Mouse (Mus musculus) liver, embryonic 11.5 days (tissue): ENCODE data around the gene Capn7. TPM values are rescaled to one million over a fixed set of nuclear protein-coding genes. Genes with fewer than 3 reads are reported as not detected.

Source experiments
- ATAC-seq: fragments of 200-750 bp; cut with Nextera tagmentation; replicated peaks from 2 replicates; pipeline ENCODE4 v1.8.0; 2017; ENCODE audit warnings: moderate number of reproducible peaks, mild to moderate bottlenecking, moderate TSS enrichment, moderate library complexity; ENCODE audit not compliant: low FRiP score
- DNase-seq: peaks from one replicate; pipeline ENCODE4 v3.0.0-alpha.2; 2017; ENCODE audit warnings: low spot score
- H3K27ac ChIP-seq: fragments of 300-500 bp; sonication (generic); 2 replicates; pipeline ENCODE4 v1.5.1; 2014; ENCODE audit warnings: mild to moderate bottlenecking, low read depth, low read length, control low read depth
- H3K27me3 ChIP-seq: fragments of 300-500 bp; sonication (generic); replicated peaks from 2 replicates; pipeline ENCODE4 v1.6.1; 2014; ENCODE audit warnings: low read length, mixed read lengths; ENCODE audit not compliant: control insufficient read depth, insufficient read depth
- H3K36me3 ChIP-seq: fragments of 300-500 bp; sonication (generic); 2 replicates; pipeline ENCODE4 v1.6.1; 2014; ENCODE audit warnings: mild to moderate bottlenecking, low read length, moderate library complexity, mixed read lengths; ENCODE audit not compliant: control insufficient read depth, insufficient read depth
- H3K4me1 ChIP-seq: fragments of 300-500 bp; sonication (generic); replicated peaks from 2 replicates; pipeline ENCODE4 v1.6.1; 2014; ENCODE audit warnings: low read length, mixed read lengths; ENCODE audit not compliant: control insufficient read depth, insufficient read depth
- H3K4me2 ChIP-seq: fragments of 300-500 bp; sonication (generic); 2 replicates; pipeline ENCODE4 v1.6.1; 2014; ENCODE audit warnings: mild to moderate bottlenecking, control low read depth, moderate library complexity
- H3K4me3 ChIP-seq: fragments of 300-500 bp; sonication (generic); 2 replicates; pipeline ENCODE4 v1.5.1; 2014; ENCODE audit warnings: low read depth, low read length, control low read depth
- H3K9ac ChIP-seq: fragments of 300-500 bp; sonication (generic); 2 replicates; pipeline ENCODE4 v1.6.1; 2014; ENCODE audit warnings: low read depth, low read length, control low read depth
- H3K9me3 ChIP-seq: fragments of 300-500 bp; sonication (generic); 2 replicates; pipeline ENCODE4 v1.6.1; 2016; ENCODE audit warnings: low read length, inconsistent platforms, mixed read lengths; ENCODE audit not compliant: control insufficient read depth
- WGBS: fragments of 180-500 bp; shearing (Covaris S2); extraction: QIAGEN DNeasy Blood & Tissue Kit; methylation state at CpG from one replicate; pipeline ENCODE4 v1.1.7; 2014; 5-methylcytosine and 5-hydroxymethylcytosine counted together
- polyA plus RNA-seq: library from polyadenylated mRNA; unstranded; fragments of >200 nt; fragmentation: Nextera tagmentation; extraction: Ambion mirVana; gene quantifications from 2 replicates; pipeline ENCODE4 v1.2.1, GENCODE M21; 2014

The Capn7 gene
- polyA plus RNA-seq, 1 experiment from 2014 or later = 34.4 TPM

DNA sequence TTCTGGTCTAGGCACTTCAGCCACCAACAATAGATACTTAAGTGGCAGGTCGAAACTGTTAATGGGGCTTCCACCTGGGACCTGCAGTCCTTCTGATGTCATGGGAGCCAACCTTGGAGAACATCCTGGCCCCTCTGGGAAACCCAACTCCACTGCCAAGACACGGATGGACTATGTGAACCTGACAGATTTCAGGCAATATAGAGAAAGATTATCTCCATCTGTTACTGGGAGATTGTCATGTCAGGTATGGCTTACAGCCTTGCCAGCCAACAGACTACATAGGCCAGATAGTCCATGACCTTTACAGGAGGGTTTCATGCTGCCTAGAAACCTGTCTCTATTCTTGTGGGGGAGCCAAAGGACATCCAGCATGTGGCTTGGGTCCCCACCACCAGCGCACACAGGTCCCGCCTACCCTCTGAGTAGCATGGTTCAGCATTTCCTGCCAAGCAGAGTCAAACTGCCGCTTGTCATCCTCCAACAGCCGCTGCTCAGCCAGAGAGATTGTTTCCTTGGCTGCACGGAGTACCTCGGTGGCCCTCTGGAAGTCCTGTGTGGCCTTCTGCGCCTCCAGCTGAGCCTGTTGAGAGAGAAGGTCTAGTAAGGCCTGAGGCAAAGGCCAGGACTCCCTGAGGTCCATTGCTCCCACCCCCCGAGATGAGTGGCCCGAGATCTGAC lies 51.0 kb downstream of the Capn7 start:
- H3K27ac ChIP-seq = no peak overlapping the region
- ATAC-seq (no peak), DNase-seq (no peak)
- no peaks in the 10 kb centered on the region for H3K4me1 ChIP-seq
- H3K4me3 ChIP-seq = no peak overlapping the region
- WGBS = 65% methylated on average over 11 of the region's 11 CpGs
- H3K4me2 ChIP-seq = no peak overlapping the region
- no peak overlapping the region for H3K9ac ChIP-seq
- no peaks in the 10 kb centered on the region for H3K9me3 ChIP-seq
- H3K36me3 ChIP-seq = no peaks in the 10 kb centered on the region
- no peaks in the 10 kb centered on the region for H3K27me3 ChIP-seq

DNA sequence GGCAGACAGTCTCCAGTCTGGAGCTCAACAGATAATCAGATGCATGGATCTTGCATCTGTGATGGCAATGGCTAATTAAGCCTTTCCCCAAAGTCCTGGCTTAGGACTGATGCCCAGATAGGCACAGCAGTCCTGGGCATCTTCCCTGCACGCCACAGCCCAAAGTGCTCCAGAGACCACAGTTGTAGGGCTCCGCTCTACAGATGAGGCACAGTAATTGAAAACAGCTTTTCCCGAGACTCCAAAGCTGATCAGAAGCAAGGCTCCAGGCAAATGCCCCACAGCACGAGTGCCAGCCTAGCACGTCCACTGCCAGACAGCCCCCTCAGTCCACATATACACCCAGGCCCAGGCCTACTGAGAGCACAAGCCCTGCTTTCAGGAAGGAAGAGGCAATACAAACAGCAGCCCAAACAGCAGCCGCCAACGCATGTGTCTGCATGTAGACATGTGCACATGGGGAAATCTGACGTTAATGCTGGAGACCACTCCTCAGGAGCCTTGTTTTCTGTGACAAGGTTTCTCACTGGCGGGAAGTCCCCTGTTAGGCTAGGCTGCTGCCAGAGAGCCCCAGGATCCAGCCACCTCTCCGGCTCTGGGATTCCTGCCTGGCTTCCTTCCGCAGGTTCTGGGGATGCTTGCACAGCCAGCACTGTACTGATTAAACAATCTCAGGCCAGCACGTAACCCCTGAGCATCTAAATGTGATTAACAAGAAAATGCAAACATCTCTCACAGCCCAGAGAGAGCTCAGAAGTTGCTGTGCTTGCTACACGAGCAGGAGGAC lies 51.8 kb downstream of the Capn7 start:
- no peaks in the 10 kb centered on the region for H3K36me3 ChIP-seq
- no peak for ATAC-seq
- no peak for DNase-seq
- H3K4me2 ChIP-seq = no peak overlapping the region
- 75% methylated on average over 13 of the region's 13 CpGs for WGBS
- no peak overlapping the region for H3K9ac ChIP-seq
- no peaks in the 10 kb centered on the region for H3K9me3 ChIP-seq
- H3K27me3 ChIP-seq = no peaks in the 10 kb centered on the region
- no peak overlapping the region for H3K27ac ChIP-seq
- no peak overlapping the region for H3K4me3 ChIP-seq
- H3K4me1 ChIP-seq = 0 out of 2 replicates have a peak, but pooled peaks cover 1% of the 10 kb centered on the region

GRCm38 (mm10) chr14:31389421-31390147 lies 53.1 kb downstream of the Capn7 start:
- H3K9ac ChIP-seq = no peak overlapping the region
- DNase-seq (no peak), ATAC-seq (no peak)
- no peaks in the 10 kb centered on the region for H3K9me3 ChIP-seq
- H3K27me3 ChIP-seq = no peaks in the 10 kb centered on the region
- H3K36me3 ChIP-seq = no peaks in the 10 kb centered on the region
- 89% methylated on average over 8 of the region's 8 CpGs for WGBS
- H3K4me1 ChIP-seq = 0 out of 2 replicates have a peak, but pooled peaks cover 3% of the 10 kb centered on the region
- no peak overlapping the region for H3K4me3 ChIP-seq
- no peak overlapping the region for H3K27ac ChIP-seq
- no peak overlapping the region for H3K4me2 ChIP-seq

DNA sequence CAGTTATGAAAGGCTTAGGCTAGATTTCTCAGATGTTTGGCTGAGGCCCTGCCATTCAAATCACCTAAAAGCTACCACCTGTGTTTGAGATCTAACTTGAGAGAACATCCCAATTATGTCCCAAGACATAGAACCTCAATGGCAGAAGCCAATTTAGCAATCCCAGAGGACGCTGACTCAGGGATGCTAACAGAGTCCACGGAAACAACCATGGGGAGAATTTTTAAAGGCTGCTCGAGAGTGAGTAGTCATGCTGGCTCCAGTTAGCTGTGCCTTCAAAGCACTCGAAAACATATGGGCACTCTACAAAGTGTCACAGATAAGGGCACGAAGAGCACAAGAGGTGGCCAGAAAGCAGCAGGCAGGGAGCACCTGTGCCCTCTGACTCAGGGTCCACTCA lies 55.9 kb downstream of the Capn7 start:
- Histone ChIP-seq H3K4me1 (0 out of 2 replicates have a peak, but pooled peaks cover 3% of the 10 kb centered on the region), H3K27ac (no peak overlapping the region), H3K4me2 (no peak overlapping the region), H3K36me3 (no peaks in the 10 kb centered on the region; the same call in 1 of the 2 replicates), H3K4me3 (no peak overlapping the region), H3K9me3 (peaks cover 2% of the 10 kb centered on the region; the same call in 1 of the 2 replicates), H3K9ac (no peak overlapping the region), H3K27me3 (no peaks in the 10 kb centered on the region)
- DNase-seq (no peak), ATAC-seq (no peak)
- WGBS = 73% methylated on average over 5 of the region's 5 CpGs

DNA sequence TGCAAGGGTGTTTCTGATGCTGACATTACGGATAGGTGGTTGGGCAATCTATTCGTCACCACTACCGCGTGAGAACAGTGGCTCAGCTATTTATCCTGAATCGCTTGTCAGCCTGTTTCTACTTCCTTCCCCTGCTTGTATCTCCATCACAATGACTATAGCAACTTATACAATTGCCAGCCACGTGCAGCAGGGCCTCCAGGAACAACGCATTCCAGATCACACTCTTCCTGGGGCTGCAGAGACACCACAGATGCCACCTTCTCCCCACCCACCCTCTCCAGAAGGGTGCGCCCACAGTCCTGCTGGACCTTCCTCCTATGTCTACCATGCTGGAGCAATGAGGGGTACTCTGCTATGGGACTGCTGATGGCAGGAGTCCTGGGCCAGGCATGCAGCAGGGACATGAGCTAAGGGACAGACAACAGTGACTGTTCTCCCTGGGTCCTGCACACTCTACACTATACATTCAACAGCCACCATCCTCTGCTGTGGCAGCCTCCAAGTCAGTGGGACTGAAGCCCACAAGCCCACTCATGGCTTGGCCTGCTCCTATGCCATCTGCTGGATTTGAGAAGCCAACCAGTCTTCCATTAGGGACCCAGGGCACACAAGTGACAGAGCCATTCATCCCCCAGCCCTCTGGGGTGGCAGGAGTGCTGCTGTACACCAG lies 56.6 kb downstream of the Capn7 start:
- H3K27ac ChIP-seq = no peak overlapping the region
- H3K27me3 ChIP-seq = no peaks in the 10 kb centered on the region
- no peaks in the 10 kb centered on the region; the same call in 1 of the 2 replicates for H3K36me3 ChIP-seq
- no peak overlapping the region for H3K4me2 ChIP-seq
- no peak overlapping the region for H3K4me3 ChIP-seq
- 0 out of 2 replicates have a peak, but pooled peaks cover 3% of the 10 kb centered on the region for H3K4me1 ChIP-seq
- H3K9me3 ChIP-seq = peaks cover 2% of the 10 kb centered on the region; the same call in 1 of the 2 replicates
- DNase-seq = no peak
- no peak for ATAC-seq
- no peak overlapping the region for H3K9ac ChIP-seq
- 55% methylated on average over 8 of the region's 8 CpGs for WGBS

GRCm38 (mm10) chr14:31393546-31393890 lies 57.1 kb downstream of the Capn7 start:
- Histone ChIP-seq H3K27me3 (no peaks in the 10 kb centered on the region), H3K36me3 (no peaks in the 10 kb centered on the region; the same call in 1 of the 2 replicates), H3K9ac (no peak overlapping the region), H3K4me2 (no peak overlapping the region), H3K4me3 (no peak overlapping the region), H3K27ac (no peak overlapping the region), H3K9me3 (peaks cover 2% of the 10 kb centered on the region; the same call in 1 of the 2 replicates), H3K4me1 (0 out of 2 replicates have a peak, but pooled peaks cover 3% of the 10 kb centered on the region)
- ATAC-seq (no peak), DNase-seq (no peak)
- 75% methylated on average over 3 of the region's 3 CpGs for WGBS

GRCm38 (mm10) chr14:31393936-31394630 lies 57.6 kb downstream of the Capn7 start:
- H3K4me2 ChIP-seq = no peak overlapping the region
- WGBS = 83% methylated on average over 7 of the region's 7 CpGs
- H3K36me3 ChIP-seq = no peaks in the 10 kb centered on the region; the same call in 1 of the 2 replicates
- no peak overlapping the region for H3K27ac ChIP-seq
- DNase-seq (no peak), ATAC-seq (no peak)
- H3K4me3 ChIP-seq = no peak overlapping the region
- H3K9ac ChIP-seq = no peak overlapping the region
- H3K27me3 ChIP-seq = no peaks in the 10 kb centered on the region
- H3K4me1 ChIP-seq = 0 out of 2 replicates have a peak, but pooled peaks cover 3% of the 10 kb centered on the region
- H3K9me3 ChIP-seq = peaks cover 2% of the 10 kb centered on the region; the same call in 1 of the 2 replicates
